Mouse (Mus musculus) midbrain, embryonic 14.5 days (tissue): ENCODE results near the gene Ddx54. TPM values are rescaled to one million over a fixed set of nuclear protein-coding genes. Genes with fewer than 3 reads are reported as not detected.
A peak's percentile ranks its signal among the peaks of the same experiment; 100 is the strongest.

ENCODE experiments used
- ATAC-seq: fragments of 200-750 bp; cut with Nextera tagmentation; 2 replicates; pipeline ENCODE4 v1.8.0; 2017; ENCODE audit warnings: moderate number of reproducible peaks, moderate library complexity; ENCODE audit not compliant: low FRiP score, low TSS enrichment
- DNase-seq: peaks from one replicate; pipeline ENCODE4 v3.0.0-alpha.2; 2015
- H3K27ac ChIP-seq: fragments of 300-500 bp; sonication (generic); replicated peaks from 2 replicates; pipeline ENCODE4 v1.5.1; 2014; ENCODE audit warnings: mild to moderate bottlenecking, low read depth, low read length, moderate library complexity
- H3K27me3 ChIP-seq: fragments of 300-500 bp; sonication (generic); 2 replicates; pipeline ENCODE4 v1.6.1; 2014; ENCODE audit warnings: low read length, control low read depth, mixed read lengths; ENCODE audit not compliant: control insufficient read depth, insufficient read depth
- H3K36me3 ChIP-seq: fragments of 300-500 bp; sonication (generic); 2 replicates; pipeline ENCODE4 v1.6.1; 2014; ENCODE audit warnings: low read length, control low read depth; ENCODE audit not compliant: control insufficient read depth, insufficient read depth
- H3K4me1 ChIP-seq: fragments of 300-500 bp; sonication (generic); 2 replicates; pipeline ENCODE4 v1.6.1; 2014; ENCODE audit warnings: mild to moderate bottlenecking, antibody characterized with exemption, low read length, control low read depth; ENCODE audit not compliant: control insufficient read depth, insufficient read depth
- H3K4me2 ChIP-seq: fragments of 300-500 bp; sonication (generic); 2 replicates; pipeline ENCODE4 v1.6.1; 2014; ENCODE audit warnings: mild to moderate bottlenecking, low read length, moderate library complexity
- H3K4me3 ChIP-seq: fragments of 300-500 bp; sonication (generic); replicated peaks from 2 replicates; pipeline ENCODE4 v1.5.1; 2014; ENCODE audit warnings: low read depth, low read length
- H3K9ac ChIP-seq: fragments of 300-500 bp; sonication (generic); replicated peaks from 2 replicates; pipeline ENCODE4 v1.6.1; 2014; ENCODE audit warnings: mild to moderate bottlenecking, low read length, moderate library complexity
- H3K9me3 ChIP-seq: fragments of 300-500 bp; sonication (generic); 2 replicates; pipeline ENCODE4 v1.6.1; 2016; ENCODE audit warnings: low read length, control low read depth, mixed read lengths; ENCODE audit not compliant: control insufficient read depth
- WGBS: fragments of 180-500 bp; shearing (Covaris S2); extraction: QIAGEN DNeasy Blood & Tissue Kit; methylation state at CpG from one replicate; pipeline ENCODE4 v1.1.7; 2014; 5-methylcytosine and 5-hydroxymethylcytosine counted together
- polyA plus RNA-seq: library from polyadenylated mRNA; unstranded; fragments of >200 nt; fragmentation: Nextera tagmentation; extraction: Ambion mirVana; gene quantifications from 2 replicates; pipeline ENCODE4 v1.2.1, GENCODE M21; 2014

Gene Ddx54
- polyA plus RNA-seq, 1 experiment from 2014 or later: 31.9 TPM

DNA sequence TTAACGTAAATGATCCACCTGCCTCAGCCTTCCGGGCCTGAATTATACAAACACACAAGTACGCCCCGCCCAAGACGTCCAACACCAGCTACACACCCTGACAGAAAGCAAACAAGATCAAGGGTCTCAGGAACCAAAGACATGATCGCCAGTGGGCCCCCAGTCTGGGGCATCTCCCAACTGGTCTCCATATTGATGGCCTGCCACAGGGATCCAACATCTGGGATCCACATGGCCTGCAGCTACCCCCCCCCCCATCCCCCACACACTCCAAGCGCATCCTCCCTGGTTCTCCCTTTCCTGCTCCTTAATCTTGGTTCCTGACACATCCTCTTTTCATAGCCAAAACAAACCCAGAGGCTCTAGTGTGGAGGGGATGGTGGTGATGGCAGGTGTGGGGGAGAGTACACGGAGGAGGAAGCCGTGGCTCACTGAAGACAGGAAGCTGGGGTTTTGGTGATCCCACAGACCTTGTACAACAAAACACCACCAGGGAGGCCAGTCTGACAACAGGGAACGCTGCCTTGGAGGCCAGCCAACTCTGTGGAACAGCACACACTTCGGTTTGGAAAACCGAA lies 33.9 kb upstream of the Ddx54 start:
- H3K27me3 ChIP-seq: no peaks in the 10 kb centered on the region
- ATAC-seq (no peak), DNase-seq (no peak)
- peaks cover 6% of the 10 kb centered on the region; the same call in 1 of the 2 replicates for H3K36me3 ChIP-seq
- WGBS: 68% methylated on average over 12 of the region's 12 CpGs
- H3K4me1 ChIP-seq: peaks cover 13% of the 10 kb centered on the region; the same call in 1 of the 2 replicates
- H3K9me3 ChIP-seq: no peaks in the 10 kb centered on the region
- H3K4me2 ChIP-seq: no peak overlapping the region
- H3K9ac ChIP-seq: no peak overlapping the region
- no peak overlapping the region for H3K4me3 ChIP-seq
- no peak overlapping the region for H3K27ac ChIP-seq

DNA sequence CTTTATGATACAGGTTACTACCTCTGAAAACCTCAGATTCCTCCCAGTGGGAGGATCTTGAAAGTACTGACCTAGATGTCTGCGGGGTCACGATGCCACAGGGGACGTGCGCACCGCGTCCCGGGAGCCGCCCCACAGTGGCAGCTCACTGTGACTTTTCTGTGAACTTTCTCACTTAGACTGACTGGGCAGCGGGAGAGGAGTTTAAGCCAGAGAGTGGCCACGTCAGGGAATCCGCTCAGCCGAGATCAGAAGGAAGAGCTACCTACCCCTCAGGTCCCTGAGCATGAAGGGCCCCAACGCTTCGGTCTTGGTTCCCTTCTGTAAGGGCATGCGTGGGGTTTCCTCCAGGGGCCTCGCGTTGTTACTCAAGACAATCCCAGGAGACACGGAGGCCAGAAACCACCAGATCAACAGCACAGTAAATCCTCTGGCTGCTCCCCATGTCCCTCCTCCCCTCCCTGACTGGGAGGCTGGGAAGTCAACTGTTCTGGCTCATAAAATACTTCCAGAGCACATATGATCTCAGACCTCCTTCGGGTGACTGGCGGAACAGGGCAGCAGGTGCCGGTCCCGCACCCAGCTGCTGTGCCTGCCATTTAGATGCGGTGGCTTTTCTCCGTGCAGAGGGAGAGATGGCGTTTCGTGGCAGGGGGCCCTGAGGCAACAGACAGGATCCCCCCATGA lies 33.2 kb upstream of the Ddx54 start:
- Histone ChIP-seq H3K27ac (peak overlapping the region; percentile 45), H3K36me3 (peaks cover 9% of the 10 kb centered on the region; the same call in 1 of the 2 replicates), H3K27me3 (no peaks in the 10 kb centered on the region), H3K9me3 (no peaks in the 10 kb centered on the region), H3K4me1 (peaks cover 13% of the 10 kb centered on the region; the same call in 1 of the 2 replicates), H3K9ac (no peak overlapping the region), H3K4me3 (no peak overlapping the region), H3K4me2 (no peak overlapping the region)
- ATAC-seq (no peak; the same call in 1 of the 2 replicates), DNase-seq (no peak)
- WGBS: 66% methylated on average over 26 of the region's 26 CpGs

DNA sequence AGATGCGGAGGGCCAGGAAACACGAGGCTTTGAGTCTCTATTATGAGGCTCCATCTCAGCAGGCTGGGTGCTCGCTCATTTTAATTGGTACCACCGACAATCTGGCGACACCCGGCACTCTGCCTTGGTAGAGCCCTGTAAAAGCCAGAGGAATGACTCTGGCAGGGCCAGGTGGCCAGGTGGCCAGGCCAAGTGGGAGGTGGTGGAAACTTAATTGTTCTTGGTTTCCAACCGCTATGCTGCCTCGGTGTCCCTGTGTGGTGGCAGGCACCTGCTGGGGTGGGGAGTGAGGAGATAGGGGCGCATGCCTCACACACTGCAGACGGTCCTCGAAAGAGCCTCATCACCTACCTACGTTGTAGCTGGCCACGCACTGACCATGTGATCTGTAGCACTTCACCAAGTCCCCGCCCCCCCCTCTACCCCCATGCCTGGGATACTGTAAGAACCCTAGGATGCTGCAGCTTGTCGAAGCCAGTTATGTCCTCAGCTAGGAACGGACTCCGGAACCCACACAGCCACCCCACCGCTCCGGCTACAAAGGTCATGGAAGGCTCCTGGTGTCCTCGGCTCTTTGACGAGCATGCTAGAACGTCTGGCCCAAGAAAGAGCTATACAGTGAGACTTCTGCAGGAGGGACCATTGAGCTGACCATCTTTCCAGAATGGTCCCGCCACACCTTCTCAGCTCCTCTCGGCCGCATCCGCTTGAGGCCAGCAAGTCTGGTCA lies 32.5 kb upstream of the Ddx54 start:
- ATAC-seq (no peak), DNase-seq (no peak)
- H3K4me2 ChIP-seq: no peak overlapping the region

DNA sequence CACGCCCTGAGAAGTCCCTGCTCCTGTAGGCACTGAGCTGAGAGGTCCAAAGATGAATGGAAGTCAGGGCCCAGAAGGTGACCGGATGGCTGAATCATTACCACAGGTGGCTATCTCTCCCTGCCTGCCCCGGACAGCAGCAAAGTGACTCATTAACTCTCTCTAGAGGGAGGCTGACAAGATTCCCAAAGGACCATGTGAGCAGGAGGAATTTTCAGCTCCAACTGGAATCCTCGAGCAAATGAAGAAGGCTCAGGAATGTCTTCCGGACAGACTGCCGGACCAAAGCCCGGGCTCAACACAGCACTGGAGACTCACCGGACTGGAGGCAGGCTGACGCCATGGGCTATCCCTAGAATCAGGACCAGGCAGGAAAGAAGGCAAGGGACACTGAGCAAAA lies 30.5 kb upstream of the Ddx54 start:
- Histone ChIP-seq H3K9ac (no peak overlapping the region), H3K36me3 (peaks cover 9% of the 10 kb centered on the region; the same call in 1 of the 2 replicates), H3K27ac (no peak overlapping the region), H3K4me3 (no peak overlapping the region), H3K4me1 (peaks cover 17% of the 10 kb centered on the region; the same call in 1 of the 2 replicates), H3K9me3 (no peaks in the 10 kb centered on the region), H3K4me2 (no peak overlapping the region), H3K27me3 (no peaks in the 10 kb centered on the region)
- no peak for DNase-seq
- no peak for ATAC-seq
- WGBS: 90% methylated on average over 9 of the region's 9 CpGs

More for the DNA sequence above, 32.5 kb upstream of the Ddx54 start:
- H3K4me3 ChIP-seq: no peak overlapping the region
- H3K27me3 ChIP-seq: no peaks in the 10 kb centered on the region
- H3K36me3 ChIP-seq: peaks cover 9% of the 10 kb centered on the region; the same call in 1 of the 2 replicates
- WGBS: 81% methylated on average over 26 of the region's 26 CpGs
- H3K4me1 ChIP-seq: peaks cover 13% of the 10 kb centered on the region; the same call in 1 of the 2 replicates
- peak overlapping the region; percentile 45; the same call in 1 of the 2 replicates for H3K27ac ChIP-seq
- no peaks in the 10 kb centered on the region for H3K9me3 ChIP-seq
- no peak overlapping the region for H3K9ac ChIP-seq

DNA sequence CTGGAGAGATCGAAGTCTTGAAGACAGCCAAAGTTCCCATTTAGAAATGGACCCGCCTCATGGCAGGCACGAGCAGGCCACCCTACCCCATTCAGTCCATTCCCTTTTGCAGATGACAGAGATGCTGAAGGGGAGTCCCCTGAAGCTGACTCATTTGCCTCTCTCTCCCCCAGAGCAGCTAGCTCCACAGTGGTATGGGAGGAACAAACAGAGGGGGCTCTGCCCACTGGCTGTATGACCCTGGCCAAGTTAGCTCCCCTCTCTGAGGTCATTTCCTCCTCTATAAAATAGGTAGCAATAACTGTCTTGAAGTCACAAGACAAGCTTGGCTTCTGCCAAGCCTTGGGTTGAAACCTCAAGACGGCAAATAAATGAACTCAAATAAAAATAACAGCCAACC lies 29.0 kb upstream of the Ddx54 start:
- Histone ChIP-seq H3K9ac (no peak overlapping the region), H3K27ac (no peak overlapping the region), H3K27me3 (no peaks in the 10 kb centered on the region), H3K36me3 (peaks cover 9% of the 10 kb centered on the region; the same call in 1 of the 2 replicates), H3K4me2 (no peak overlapping the region), H3K4me1 (peaks cover 27% of the 10 kb centered on the region), H3K9me3 (no peaks in the 10 kb centered on the region), H3K4me3 (no peak overlapping the region)
- DNase-seq (no peak), ATAC-seq (no peak)
- 95% methylated on average over 4 of the region's 4 CpGs for WGBS

DNA sequence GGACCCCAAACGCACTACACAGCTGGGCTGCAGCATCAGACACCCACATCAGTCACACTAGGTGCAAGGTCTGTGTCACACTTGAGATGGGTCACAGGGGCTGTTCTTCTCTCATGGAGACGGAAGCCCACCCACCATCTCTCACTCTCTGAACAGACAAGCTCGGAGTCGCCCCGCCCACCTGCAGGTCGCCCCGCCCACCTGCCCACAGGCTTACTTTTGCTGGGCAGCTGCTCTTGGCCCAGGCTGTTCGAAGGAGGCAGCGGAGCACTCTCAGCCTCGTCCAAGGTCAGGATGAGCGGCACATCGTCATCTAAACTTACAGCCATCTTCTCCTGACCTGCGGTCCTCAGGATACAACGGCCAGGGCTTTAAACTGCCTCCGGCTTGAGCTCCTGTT lies 27.6 kb upstream of the Ddx54 start:
- 36% methylated on average over 15 of the region's 15 CpGs for WGBS
- no peak for ATAC-seq

DNA sequence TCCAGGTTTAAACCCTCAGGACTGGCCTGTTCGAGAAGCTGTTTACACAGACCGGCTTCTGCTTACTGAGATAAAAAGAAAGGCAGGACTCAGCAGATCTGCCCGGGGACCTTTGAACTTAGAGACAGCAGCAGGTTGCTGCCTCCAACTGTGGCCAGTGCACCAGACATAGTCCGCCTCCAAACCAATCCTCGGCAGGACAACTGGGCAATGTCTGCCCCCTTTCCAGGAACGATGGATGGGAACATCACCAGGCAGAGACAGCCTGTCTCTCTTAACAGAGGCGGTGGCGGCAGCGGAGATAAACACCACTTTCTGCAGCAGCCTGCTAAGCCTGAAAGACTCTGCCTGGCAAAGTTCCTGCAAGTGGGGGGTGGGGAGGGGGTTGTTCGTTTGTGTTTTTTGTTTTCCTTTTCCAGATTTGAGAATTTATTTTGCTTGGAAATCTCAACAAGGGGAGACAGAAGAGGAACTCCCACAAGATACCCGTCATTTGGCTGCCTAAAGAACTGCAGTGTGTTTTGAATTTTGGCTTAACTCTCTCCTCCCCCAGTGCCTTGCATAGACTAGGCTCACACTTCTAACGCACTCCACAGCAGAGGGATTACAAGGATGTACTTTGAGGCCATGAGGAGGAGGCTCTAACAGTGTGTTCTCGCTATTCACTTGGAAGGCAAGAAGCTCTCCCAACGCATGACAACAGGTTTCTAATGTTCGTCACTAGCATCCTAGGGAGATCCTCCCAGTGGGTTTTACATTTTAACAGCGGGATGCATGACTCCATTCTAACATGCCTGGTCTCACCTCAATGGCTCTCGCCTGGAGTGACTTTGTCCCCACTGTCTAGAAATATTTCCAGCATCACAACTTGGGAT lies 25.6 kb upstream of the Ddx54 start:
- WGBS: 14% methylated on average over 17 of the region's 17 CpGs
- H3K9me3 ChIP-seq: no peaks in the 10 kb centered on the region
- peak overlapping the region; percentile 74 for H3K4me3 ChIP-seq
- no peaks in the 10 kb centered on the region for H3K27me3 ChIP-seq
- H3K36me3 ChIP-seq: 0 out of 2 replicates have a peak, but pooled peaks cover 6% of the 10 kb centered on the region
- ATAC-seq (no peak), DNase-seq (no peak)
- H3K4me1 ChIP-seq: peaks cover 18% of the 10 kb centered on the region
- H3K4me2 ChIP-seq: peak overlapping the region; percentile 99
- no peak overlapping the region; the same call in 1 of the 2 replicates for H3K9ac ChIP-seq
- no peak overlapping the region; the same call in 1 of the 2 replicates for H3K27ac ChIP-seq

More for the DNA sequence above, 27.6 kb upstream of the Ddx54 start:
- Histone ChIP-seq H3K9ac (no peak overlapping the region), H3K27ac (no peak overlapping the region), H3K36me3 (peaks cover 9% of the 10 kb centered on the region; the same call in 1 of the 2 replicates), H3K9me3 (no peaks in the 10 kb centered on the region), H3K4me1 (peaks cover 19% of the 10 kb centered on the region), H3K4me3 (no peak overlapping the region), H3K4me2 (no peak overlapping the region), H3K27me3 (no peaks in the 10 kb centered on the region)
- DNase-seq: no peak

DNA sequence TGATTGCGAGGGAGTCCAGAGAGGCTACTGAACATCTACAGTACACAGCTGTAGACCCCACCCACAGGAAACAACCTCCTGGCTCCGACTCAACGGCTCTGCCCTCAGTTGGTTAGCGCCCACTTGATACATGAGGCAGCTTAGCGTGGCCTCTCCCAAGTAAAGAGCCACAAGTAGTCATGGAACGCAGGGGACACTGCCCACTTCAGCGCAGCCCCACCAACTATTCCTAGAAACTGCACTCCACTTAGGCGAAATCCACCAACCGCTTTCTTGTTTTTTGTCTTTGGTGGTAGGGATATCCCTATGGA lies 25.0 kb upstream of the Ddx54 start:
- 0 out of 2 replicates have a peak, but pooled peaks cover 6% of the 10 kb centered on the region for H3K36me3 ChIP-seq
- no peak overlapping the region for H3K27ac ChIP-seq
- no peaks in the 10 kb centered on the region for H3K9me3 ChIP-seq
- peak overlapping the region; percentile 85 for H3K9ac ChIP-seq
- peak overlapping the region; percentile 74 for H3K4me3 ChIP-seq
- 37% methylated on average over 9 of the region's 9 CpGs for WGBS
- H3K27me3 ChIP-seq: no peaks in the 10 kb centered on the region
- peaks cover 18% of the 10 kb centered on the region for H3K4me1 ChIP-seq
- ATAC-seq (no peak), DNase-seq (no peak)
- peak overlapping the region; percentile 99 for H3K4me2 ChIP-seq
